Mouse (Mus musculus) left cerebral cortex, adult 2 months (tissue): ENCODE measurements at regions not wholly inside any gene's neighbourhood (a gene's known extent, or its start where the extent isn't known, plus 50 kb on each side); places are given as distances from the start of the nearest gene placed in this dataset.

Experiments used
- DNase-seq, 2 experiments: peaks; one replicate each; pipeline ENCODE4 v3.0.0; 2021 to 2022; ENCODE audit warnings: low spot score in 2 of 2, mixed read lengths in 1 of 2; ENCODE audit errors: extremely low spot score in 1 of 2
- H3K27ac ChIP-seq: fragments of 200-600 bp; 2 replicates; pipeline ENCODE4 v1.8.1; 2022
- H3K4me3 ChIP-seq: fragments of 200-600 bp; 2 replicates; pipeline ENCODE4 v1.8.1; 2022
- CTCF ChIP-seq: fragments of 200-600 bp; IDR thresholded peaks from 2 replicates; pipeline ENCODE4 v1.8.1; 2022; ENCODE audit warnings: antibody characterized with exemption, mild to moderate bottlenecking, moderate library complexity
- intact Hi-C: fragments of 180-260 bp; cut with DNase I; formaldehyde crosslinking; loops from one replicate; pipeline ENCODE4 v1.15.1; 2025

DNA sequence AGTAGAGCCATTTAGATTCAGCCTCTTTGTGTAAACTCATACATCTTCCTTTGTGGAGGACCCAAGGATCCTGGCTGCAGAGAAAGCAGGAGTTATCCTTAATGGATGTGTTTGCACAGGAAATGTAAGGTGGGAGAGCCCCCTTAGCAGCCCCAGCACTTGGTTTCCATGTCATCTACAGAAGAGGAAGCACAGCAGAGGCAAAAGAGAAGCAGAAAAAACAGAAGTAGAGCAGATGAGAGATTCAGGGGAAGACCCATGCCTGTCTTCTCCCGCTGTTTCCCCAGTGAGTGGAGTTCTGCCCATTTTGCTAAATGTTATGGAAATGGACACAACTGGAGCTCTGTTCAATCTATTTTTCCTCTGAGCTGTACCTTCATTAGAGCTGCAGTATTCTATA lies 57.8 kb upstream of the Dgkh start:
- Histone ChIP-seq H3K27ac (no peak overlapping the region), H3K4me3 (no peak overlapping the region)
- TF ChIP-seq CTCF, result no peak
- intact Hi-C loops, result no loop called here
- no peak for DNase-seq

DNA sequence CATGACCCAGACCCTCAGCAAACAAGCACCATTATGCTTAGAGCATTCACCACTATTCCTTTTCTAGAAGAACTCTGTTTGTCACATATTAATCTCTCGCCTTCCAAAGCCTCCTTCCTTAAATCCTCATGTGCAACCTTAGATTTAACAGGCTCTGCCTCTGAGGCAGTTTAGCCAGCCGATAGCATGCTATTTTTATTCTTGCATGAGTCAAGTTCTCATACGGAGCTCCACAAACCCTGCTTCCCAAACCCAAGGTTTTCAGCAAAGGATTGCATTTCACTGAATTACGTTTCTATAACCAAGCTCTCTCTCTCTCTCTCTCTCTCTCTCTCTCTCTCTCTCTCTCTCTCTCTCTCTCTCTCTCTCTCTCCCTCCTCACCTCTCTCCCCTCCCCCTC lies 52.1 kb upstream of the Vwa8 start:
- DNase-seq, result no peak
- no peak for TF ChIP-seq CTCF
- intact Hi-C loops, result loop anchor here (5.0 kb wide), 1 partner anchor 51 kb away; the partner anchor contains the start of gene Vwa8
- Histone ChIP-seq H3K4me3 (no peak overlapping the region), H3K27ac (no peak overlapping the region)

- intact Hi-C loops, result loop anchor here (5.0 kb wide), 1 partner anchor 49 kb away; the partner anchor contains the start of gene Vwa8
- Histone ChIP-seq H3K4me3 (no peak overlapping the region), H3K27ac (no peak overlapping the region)
- no peak for TF ChIP-seq CTCF
- DNase-seq, result no peak
These were observed 50.4 kb upstream of the Vwa8 start for GRCm38 (mm10) chr14:78798478-78798877.
